Mouse (Mus musculus) cerebellum, adult 11 months (tissue): ENCODE measurements around the gene Trmt1l.
"Not testable (repeated sequence)": the region's sequence is repeated elsewhere in the genome, so short reads cannot be mapped to it uniquely, and the experiment has no call there.

Source experiments
- DNase-seq: peaks from one replicate; pipeline ENCODE4 v3.0.0; 2022

Gene Trmt1l

GRCm38 (mm10) chr1:151428263-151429221 is at the start of gene Trmt1l, which contains the start of gene Swt1:
Trmt1l (plus strand) TSS chr1:151428542.
Swt1 (minus strand) TSS chr1:151428455.
- DNase-seq, result peak; percentile 97

- no peak for DNase-seq
Observed at GRCm38 (mm10) chr1:151390029-151390428, 38.3 kb upstream of the Trmt1l start.

GRCm38 (mm10) chr1:151409827-151410226 is 18.5 kb upstream of the Trmt1l start:
- no peak for DNase-seq

- DNase-seq, result no peak
Observed at GRCm38 (mm10) chr1:151422178-151422577, 6.2 kb upstream of the Trmt1l start.

- DNase-seq, result no peak
Observed at GRCm38 (mm10) chr1:151426947-151427600, 1.3 kb upstream of the Trmt1l start.

- no peak for DNase-seq
Observed at GRCm38 (mm10) chr1:151427888-151428262, 467 bp upstream of the Trmt1l start.

GRCm38 (mm10) chr1:151429316-151429715 is 974 bp downstream of the Trmt1l start:
- no peak for DNase-seq

GRCm38 (mm10) chr1:151435431-151435830 is 7.1 kb downstream of the Trmt1l start:
- DNase-seq, result no peak

GRCm38 (mm10) chr1:151449866-151450265 is 21.5 kb downstream of the Trmt1l start:
- DNase-seq, result no peak

GRCm38 (mm10) chr1:151450851-151451250 is 22.5 kb downstream of the Trmt1l start:
- DNase-seq, result no peak

GRCm38 (mm10) chr1:151451946-151452345 is 23.6 kb downstream of the Trmt1l start:
- DNase-seq, result no peak

- DNase-seq, result no peak
Observed at GRCm38 (mm10) chr1:151457087-151457486, 28.7 kb downstream of the Trmt1l start.

GRCm38 (mm10) chr1:151461265-151461664 is 32.9 kb downstream of the Trmt1l start:
- DNase-seq, result no peak

- no peak for DNase-seq
Observed at GRCm38 (mm10) chr1:151464914-151465313, 36.6 kb downstream of the Trmt1l start.

- DNase-seq, result no peak
Observed at GRCm38 (mm10) chr1:151466571-151466970, 38.2 kb downstream of the Trmt1l start.

GRCm38 (mm10) chr1:151471429-151471828 is 43.1 kb downstream of the Trmt1l start:
- DNase-seq, result no peak

GRCm38 (mm10) chr1:151472386-151472785 is 44.0 kb downstream of the Trmt1l start:
- not testable (repeated sequence) for DNase-seq

- no peak for DNase-seq
Observed at GRCm38 (mm10) chr1:151482497-151482896, 54.2 kb downstream of the Trmt1l start.

- no peak for DNase-seq
Observed at GRCm38 (mm10) chr1:151483568-151483967, 55.2 kb downstream of the Trmt1l start.

- DNase-seq, result no peak
Observed at GRCm38 (mm10) chr1:151484754-151485153, 56.4 kb downstream of the Trmt1l start.

GRCm38 (mm10) chr1:151489806-151490205 is 61.5 kb downstream of the Trmt1l start:
- no peak for DNase-seq

GRCm38 (mm10) chr1:151492419-151492818 is 64.1 kb downstream of the Trmt1l start:
- DNase-seq, result no peak

- no peak for DNase-seq
Observed at GRCm38 (mm10) chr1:151493826-151494225, 65.5 kb downstream of the Trmt1l start.

GRCm38 (mm10) chr1:151494711-151495110 is 66.4 kb downstream of the Trmt1l start:
- DNase-seq, result no peak
